Mouse (Mus musculus) olfactory bulb, adult 2 months (tissue): ENCODE measurements around the gene Pno1.

ENCODE experiments used
- CTCF ChIP-seq: fragments of 200-500 bp; IDR thresholded peaks from 2 replicates; pipeline ENCODE4 v1.5.1; 2012; ENCODE audit warnings: low read depth, mild to moderate bottlenecking, low read length, moderate library complexity; ENCODE audit not compliant: insufficient read depth
- POLR2A ChIP-seq: fragments of 200-500 bp; IDR thresholded peaks from 2 replicates; pipeline ENCODE4 v1.6.1; 2012; ENCODE audit warnings: mild to moderate bottlenecking, low read depth, low read length, moderate library complexity; ENCODE audit not compliant: insufficient read depth

DNA sequence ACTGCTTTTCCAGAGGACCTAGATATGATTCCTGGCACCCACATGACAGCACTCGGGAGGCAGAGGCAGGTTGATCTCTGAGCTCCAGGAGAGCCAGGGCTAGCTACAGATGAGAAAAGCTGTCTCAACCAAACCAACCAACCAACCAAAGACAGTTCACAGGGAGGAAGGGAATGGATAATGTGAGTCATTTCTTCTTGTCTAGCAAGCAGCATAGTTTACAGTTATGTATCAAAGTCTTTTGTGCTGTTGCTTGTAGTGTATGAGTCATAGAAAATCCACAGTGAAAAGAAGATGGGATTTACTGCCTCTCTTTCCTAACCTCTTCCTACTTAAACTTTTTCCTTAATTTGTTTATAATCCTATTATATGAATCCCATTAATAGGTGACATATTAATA lies 34.7 kb downstream of the Pno1 start:
- TF ChIP-seq POLR2A (no peak), CTCF (no peak)
